Mouse (Mus musculus) T-helper 17 cell (primary cell): ENCODE data around the gene Rheb.
"Not testable (repeated sequence)": the region's sequence is repeated elsewhere in the genome, so short reads cannot be mapped to it uniquely, and the experiment has no call there.

Experiments
- in situ Hi-C, 2 experiments: fragments of 300-600 bp; cut with MboI, MseI; formaldehyde crosslinking; loops; 1 replicate in 1 of 2; 2 replicates in 1 of 2; pipeline ENCODE4 v1.15.1; 2025; ENCODE audit warnings: high pct_unique_total_duplicates in 2 of 2

Rheb gene

DNA sequence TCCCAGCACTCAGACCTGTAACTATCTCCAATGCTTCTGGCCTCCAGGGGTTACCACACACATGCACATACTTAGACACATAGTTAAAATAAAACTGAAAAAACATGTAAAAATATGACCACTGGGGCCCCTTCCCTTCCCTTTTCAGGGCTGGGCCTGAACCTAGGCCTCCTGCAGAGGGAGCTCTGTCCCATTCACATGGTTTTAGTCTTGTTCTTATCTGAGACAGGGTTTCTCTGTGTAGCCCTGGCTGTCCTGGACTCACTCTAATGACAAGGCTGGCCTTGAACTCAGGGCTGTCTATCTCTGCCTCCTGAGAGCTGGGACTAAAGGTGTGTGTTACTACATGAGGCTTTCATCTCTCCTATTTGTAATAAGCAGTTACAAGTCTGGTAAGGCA lies 42.0 kb downstream of the Rheb start:
- in situ Hi-C loops, result no loop called here

GRCm38 (mm10) chr5:24798639-24799038 lies 43.8 kb downstream of the Rheb start:
- in situ Hi-C loops, result loop anchor here in 1 of 2 experiments (10.0 kb wide), 1 partner anchor 64 kb away; the partner anchor contains the start of gene Wdr86

- in situ Hi-C loops, result loop anchor here in 1 of 2 experiments (10.0 kb wide), 1 partner anchor 63 kb away; the partner anchor contains the start of gene Wdr86
Observed at GRCm38 (mm10) chr5:24797858-24798257, 44.6 kb downstream of the Rheb start.

GRCm38 (mm10) chr5:24792961-24793360 lies 49.5 kb downstream of the Rheb start:
- in situ Hi-C loops, result loop anchor here in 1 of 2 experiments (10.0 kb wide), 1 partner anchor 58 kb away; the partner anchor contains the start of gene Wdr86

- in situ Hi-C loops, result loop anchor here in 1 of 2 experiments (5.0 kb wide), 1 partner anchor 111 kb away; no protein-coding TSS in a partner anchor
Observed at GRCm38 (mm10) chr5:24782957-24783356, 59.5 kb downstream of the Rheb start.

GRCm38 (mm10) chr5:24781048-24781447 lies 61.4 kb downstream of the Rheb start:
- in situ Hi-C loops, result loop anchor here in 1 of 2 experiments (5.0 kb wide), 1 partner anchor 109 kb away; no protein-coding TSS in a partner anchor

DNA sequence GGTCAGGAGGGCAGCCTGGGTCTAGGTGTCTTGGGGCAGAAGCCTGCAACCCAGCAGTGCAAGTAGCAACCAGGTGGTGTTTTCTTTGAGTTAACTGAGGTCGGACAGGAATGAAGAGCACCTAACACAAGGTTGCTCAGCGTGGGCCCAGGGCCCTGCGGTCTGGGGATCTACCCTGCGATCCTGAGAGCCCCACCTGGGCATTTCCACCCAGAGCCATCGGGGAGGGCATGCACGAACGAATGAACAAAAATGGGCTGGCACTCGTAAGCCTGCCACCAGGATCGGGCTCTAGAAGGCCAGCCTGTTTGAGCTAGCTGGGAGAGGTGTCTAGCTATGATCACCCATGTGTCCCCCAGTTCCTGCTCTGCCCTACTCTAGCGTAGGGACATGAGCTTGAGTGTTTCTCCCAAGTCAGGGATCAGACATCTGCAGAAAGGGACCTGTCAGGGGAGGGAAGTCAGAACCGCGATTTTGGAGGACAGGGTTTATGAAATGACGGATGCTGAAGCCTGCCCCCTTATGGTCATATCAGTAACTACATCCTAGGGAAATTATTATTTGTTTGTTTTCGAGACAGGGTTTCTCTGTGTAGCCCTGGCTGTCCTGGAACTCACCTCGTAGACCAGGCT lies 62.4 kb downstream of the Rheb start:
- in situ Hi-C loops, result loop anchor here (5.0 kb wide), 2 partner anchors 53 to 108 kb away; no protein-coding TSS in a partner anchor

GRCm38 (mm10) chr5:24779321-24779720 lies 63.1 kb downstream of the Rheb start:
- in situ Hi-C loops, result loop anchor here in 1 of 2 experiments (5.0 kb wide), 1 partner anchor 52 kb away; no protein-coding TSS in a partner anchor

GRCm38 (mm10) chr5:24778843-24779140 lies 63.6 kb downstream of the Rheb start:
- in situ Hi-C loops, result loop anchor here in 1 of 2 experiments (5.0 kb wide), 1 partner anchor 51 kb away; no protein-coding TSS in a partner anchor

DNA sequence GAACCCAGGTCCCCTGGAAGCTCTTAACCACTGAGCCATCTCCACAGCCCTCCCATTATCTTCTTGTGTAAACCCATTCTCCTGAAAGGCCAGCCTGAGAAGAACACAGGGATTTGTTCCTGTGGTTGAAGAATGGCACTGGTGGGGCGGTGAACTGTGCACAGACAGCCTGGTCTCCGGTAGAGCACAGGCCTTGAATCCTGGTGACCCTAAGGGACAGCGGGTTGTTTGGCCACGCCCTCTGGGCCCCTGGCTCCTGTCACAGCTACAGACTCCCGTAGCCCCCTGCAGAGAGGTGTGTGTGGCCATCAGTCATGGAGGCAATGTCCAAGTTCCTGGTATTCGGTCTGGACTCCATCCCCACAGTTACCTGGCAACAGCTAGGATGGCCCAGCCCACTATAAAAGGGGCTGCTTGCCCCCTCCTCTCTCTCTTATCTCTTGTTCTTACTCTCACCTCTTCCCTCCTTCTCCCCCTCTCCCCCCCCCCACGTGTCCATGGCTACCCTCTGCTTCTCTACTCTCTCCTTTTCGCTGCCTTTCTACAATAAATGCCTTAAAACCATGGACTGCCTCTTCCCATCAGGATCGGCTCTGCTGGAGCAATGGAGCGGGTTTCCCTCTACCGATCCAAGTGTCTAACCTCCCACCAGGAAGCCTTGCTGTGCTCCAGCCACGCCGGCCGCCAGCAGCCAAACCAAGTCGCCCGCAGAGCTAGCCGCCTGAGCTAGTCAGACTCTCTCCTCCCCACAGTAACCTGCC lies 64.2 kb downstream of the Rheb start:
- in situ Hi-C loops, result loop anchor here in 1 of 2 experiments (5.0 kb wide), 1 partner anchor 51 kb away; no protein-coding TSS in a partner anchor

DNA sequence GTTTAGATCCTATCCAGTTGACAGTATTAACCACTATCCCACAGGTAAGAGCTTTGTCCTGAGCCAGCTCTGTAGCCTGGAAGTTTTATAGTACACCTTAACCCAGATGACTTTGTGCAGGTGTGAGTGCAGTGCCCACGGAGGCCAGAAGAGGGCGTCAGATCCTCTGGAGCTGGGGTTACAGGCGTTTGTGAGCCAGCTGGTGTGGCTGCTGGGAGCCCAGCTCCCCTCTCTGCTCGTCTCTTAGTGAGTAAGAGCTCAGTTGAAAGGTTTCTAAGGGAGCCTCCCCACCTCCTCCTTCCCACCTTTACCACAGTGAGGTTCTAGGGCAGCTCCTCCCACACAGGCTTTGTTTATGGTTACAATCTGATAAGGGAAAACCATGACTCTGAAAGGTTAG lies 65.7 kb downstream of the Rheb start:
- in situ Hi-C loops, result loop anchor here in 1 of 2 experiments (5.0 kb wide), 1 partner anchor 49 kb away; no protein-coding TSS in a partner anchor

DNA sequence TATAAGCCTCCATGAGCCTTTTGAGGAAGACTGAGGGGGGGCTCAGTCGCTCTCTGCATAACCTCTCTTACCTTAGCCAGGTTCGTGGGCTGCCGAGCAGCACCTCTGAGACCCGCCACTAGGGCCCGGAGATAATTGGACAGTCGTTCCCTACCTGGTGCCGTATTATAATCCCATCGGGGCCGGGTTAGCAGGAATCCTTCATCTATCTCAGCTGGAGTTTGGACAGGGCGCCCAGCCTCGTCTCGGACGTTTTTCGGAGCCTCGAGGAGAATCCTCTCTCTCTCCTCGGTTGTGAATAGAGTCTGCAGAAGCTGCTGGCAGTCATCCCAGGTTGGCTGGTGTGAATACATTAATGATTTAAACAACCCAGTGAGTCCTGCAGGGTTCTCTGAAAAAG lies 67.9 kb downstream of the Rheb start:
- in situ Hi-C loops, result not testable (repeated sequence)

DNA sequence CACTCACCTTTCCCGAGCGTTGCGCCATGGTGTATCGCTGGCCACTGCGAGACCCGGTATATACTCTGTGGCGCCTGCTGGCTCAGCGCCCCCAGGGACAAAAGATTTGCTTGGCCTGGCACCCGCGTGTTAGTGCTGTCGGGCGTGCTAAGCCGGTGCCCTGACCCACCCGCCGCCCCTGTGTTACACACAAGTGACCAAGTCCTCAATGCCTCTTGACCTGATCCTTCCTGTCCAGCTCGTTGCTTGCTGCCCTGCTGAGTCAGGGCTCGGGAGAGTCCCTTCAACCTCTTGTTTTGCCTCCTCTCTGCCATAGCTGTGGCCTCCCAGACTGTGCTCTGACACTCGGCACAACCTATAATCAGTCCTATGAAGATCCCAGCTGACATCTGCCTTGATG lies 84.6 kb downstream of the Rheb start, which contains the start of gene Crygn:
TSS of gene Crygn (minus strand) at position 193 of the 400 bp plus-strand sequence.
- in situ Hi-C loops, result loop anchor here (5.0 kb wide), 2 partner anchors 76 to 454 kb away; no protein-coding TSS in a partner anchor

- in situ Hi-C loops, result loop anchor here (5.0 kb wide), 2 partner anchors 75 to 455 kb away; no protein-coding TSS in a partner anchor
Observed at GRCm38 (mm10) chr5:24756931-24757330, 85.5 kb downstream of the Rheb start.
